Mouse (Mus musculus) heart, adult 2 months (tissue): Measurements from ENCODE around the gene Fam111a.
"Not testable (repeated sequence)": the region's sequence is repeated elsewhere in the genome, so short reads cannot be mapped to it uniquely, and the experiment has no call there.

Source experiments
- EP300 ChIP-seq: fragments of 200-500 bp; IDR thresholded peaks from 2 replicates; pipeline ENCODE4 v1.6.1; 2011; ENCODE audit warnings: low read depth, low read length, control low read depth; ENCODE audit not compliant: insufficient read depth
- POLR2A ChIP-seq: fragments of 200-500 bp; IDR thresholded peaks from 2 replicates; pipeline ENCODE4 v1.6.1; 2011; ENCODE audit warnings: mild to moderate bottlenecking, low read depth, low read length, control low read depth; ENCODE audit not compliant: insufficient read depth

DNA sequence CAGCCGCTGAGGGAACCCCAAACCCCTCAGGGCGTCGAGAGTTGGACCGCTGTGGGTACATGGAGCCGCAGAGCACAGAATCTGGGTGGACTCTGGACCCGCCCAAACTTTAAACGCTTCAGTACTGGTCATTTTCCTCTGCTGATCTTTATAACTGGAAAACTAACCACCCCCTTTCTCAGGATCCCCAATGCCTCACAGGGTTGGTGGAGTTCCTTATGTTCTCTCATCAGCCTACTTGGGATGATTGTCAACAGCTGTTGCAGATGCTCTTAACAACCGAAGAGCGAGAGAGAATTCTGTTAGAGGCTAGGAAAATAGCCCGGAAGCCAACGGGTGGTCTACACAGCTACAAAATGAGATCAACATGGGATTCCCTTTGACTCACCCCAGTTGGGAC lies at the start of gene Fam111a:
- not testable (repeated sequence) for TF ChIP-seq POLR2A, EP300
